Mouse (Mus musculus): ENCODE results near the gene Tex14. TPM values are rescaled to one million over a fixed set of nuclear protein-coding genes. Genes with fewer than 3 reads are reported as not detected.
"Not testable (repeated sequence)": the region's sequence is repeated elsewhere in the genome, so short reads cannot be mapped to it uniquely, and the experiment has no call there.

The Tex14 gene
- polyA plus RNA-seq, 1 experiment from 2014 or later: 0.13 TPM

DNA sequence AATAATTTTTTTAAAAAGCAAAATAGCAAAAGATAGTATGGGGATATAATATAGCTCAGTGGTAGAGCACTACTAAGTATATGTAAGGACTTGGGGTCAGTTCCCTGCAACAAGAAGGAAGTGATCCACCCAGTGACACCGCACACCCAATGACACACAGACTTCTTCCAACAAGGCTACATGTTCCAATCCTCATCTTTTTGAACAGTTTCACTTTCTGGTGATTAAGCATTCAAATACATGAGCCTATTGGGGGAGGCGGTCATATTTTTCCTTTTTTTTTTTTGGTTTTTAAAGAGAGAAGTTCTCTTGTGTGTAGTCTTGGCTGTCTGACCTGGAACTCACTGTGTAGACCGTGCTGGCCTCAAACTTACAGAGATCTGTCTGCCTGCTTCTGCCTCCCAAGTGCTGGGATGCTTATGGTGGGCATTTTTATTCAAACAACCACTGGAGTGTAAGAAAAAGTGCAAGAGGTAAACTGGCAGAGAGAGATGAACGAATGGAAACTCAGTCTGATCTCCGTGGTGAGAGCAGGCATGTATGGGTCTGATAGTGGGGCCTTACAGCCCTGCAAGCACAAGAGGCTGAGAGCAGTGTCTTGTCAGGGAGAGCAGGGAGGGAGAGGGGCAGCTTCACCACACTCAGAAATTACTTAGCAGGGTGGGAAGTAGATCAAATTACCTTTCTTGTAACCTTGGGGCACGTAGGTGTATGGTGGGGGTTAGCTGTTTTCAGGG, 28.2 kb downstream of the Tex14 start:
- no peaks in the 10 kb centered on the region for H3K79me2 ChIP-seq (ENCODE audit: inconsistent target)
- no peak overlapping the region for H3K27ac ChIP-seq
- WGBS (ENCODE audit: missing documents): 57% methylated on average over 5 of the region's 6 CpGs
- no peaks in the 10 kb centered on the region for H3K36me3 ChIP-seq (ENCODE audit: inconsistent target)
- no peak overlapping the region for H3K4me3 ChIP-seq (ENCODE audit: inconsistent target)

DNA sequence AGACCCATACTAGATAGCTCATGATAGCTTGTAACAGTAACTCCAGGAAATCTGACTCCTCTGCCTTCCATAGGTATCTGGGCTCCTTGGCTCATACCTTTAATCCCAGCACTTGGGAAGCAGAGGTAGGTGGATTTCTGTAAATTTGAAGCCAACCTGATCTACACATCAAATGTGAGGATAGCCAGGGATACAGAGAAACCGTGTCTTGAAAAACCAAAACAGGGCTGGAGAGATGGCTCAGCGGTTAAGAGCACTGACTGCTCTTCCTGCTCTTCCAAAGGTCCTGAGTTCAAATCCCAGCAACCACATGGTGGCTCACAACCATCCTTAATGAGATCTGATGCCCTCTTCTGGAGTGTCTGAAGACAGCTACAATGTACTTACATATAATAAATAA, 30.2 kb downstream of the Tex14 start:
- H3K4me3 ChIP-seq (ENCODE audit: inconsistent target); H3K36me3 ChIP-seq (ENCODE audit: inconsistent target): not testable (repeated sequence)
- WGBS (ENCODE audit: missing documents): 100% methylated on average over 1 of the region's 2 CpGs

DNA sequence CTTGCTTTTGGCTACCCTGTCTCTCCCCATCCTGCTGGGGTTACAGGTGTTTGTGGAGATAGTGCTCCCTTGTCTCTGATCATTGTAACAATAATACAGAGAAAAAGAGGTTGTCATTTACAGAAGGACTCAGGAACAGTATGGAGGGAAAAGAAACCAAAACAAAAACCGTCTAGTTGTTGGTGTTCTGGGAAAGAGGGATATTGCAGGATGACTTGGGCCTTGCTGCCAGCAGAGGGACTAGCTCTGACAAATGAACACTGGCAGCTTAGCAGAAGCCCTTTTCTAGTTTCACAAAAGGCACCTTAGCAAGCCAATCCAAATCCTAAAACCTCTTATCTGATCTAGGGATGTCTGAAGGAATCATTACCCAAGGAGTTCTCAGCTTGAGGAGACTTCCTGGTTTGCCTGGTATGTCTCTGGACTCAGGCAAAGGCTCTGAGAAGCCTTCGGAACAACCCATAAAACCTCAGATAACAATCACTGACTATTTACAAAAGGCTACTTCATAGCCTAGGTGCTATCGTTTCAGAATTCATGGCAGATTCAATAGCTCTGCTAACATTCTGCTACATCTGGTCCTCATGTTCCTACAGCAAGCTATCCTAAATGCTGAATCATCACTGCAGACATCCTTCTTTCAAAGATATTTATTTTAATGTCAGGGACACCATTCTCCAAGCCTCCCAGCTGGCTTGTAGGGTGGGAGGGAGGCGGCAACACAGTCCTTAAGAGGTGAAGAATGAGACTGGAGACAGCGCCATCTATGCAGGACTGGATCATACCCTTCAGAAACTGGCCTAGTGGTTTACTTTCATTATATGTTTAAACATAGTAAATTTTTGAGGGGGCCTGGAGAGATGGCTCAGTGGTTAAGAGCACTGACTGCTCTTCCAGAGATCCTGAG, 31.7 kb downstream of the Tex14 start:
- H3K36me3 ChIP-seq (ENCODE audit: inconsistent target): no peaks in the 10 kb centered on the region
- WGBS (ENCODE audit: missing documents): 81% methylated on average over 5 of the region's 5 CpGs
- no peak overlapping the region for H3K4me3 ChIP-seq (ENCODE audit: inconsistent target)
- no peaks in the 10 kb centered on the region for H3K79me2 ChIP-seq (ENCODE audit: inconsistent target)
- H3K27ac ChIP-seq: no peak overlapping the region

More for the DNA sequence above, 30.2 kb downstream of the Tex14 start:
- H3K79me2 ChIP-seq (ENCODE audit: inconsistent target); H3K27ac ChIP-seq: not testable (repeated sequence)

DNA sequence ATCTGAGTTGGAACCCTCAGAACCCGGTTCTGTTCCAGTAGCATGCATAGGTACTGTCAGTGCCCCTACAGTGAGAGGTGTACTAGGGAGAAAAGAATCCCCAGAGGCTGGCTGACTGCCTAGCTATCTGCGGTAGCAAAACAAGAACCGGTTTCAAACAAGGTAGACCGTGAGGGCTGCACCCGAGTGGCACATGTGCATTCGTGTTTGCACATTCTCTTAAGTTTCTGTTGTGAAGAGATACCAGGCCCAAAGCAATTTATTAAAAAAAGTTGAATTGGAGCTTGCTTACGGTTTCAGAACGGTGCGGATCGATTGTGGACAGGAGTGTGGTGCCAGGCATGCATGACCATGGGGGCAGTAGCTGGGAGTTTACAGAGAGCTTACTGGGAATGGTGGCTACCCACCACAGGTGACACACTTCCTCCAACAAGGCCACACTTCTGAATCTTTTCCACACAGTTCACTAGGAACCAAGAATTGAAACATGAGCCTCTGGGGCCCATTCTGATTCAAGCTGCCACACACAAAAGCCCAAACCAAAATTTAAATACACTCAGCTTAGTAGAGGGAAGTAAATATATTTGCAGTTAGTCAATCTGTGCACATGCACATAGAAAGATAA, 35.0 kb downstream of the Tex14 start:
- Histone ChIP-seq H3K27ac (no peak overlapping the region), H3K36me3 (ENCODE audit: inconsistent target) (no peaks in the 10 kb centered on the region), H3K4me3 (ENCODE audit: inconsistent target) (no peak overlapping the region), H3K79me2 (ENCODE audit: inconsistent target) (no peaks in the 10 kb centered on the region)
- WGBS (ENCODE audit: missing documents): 93% methylated on average over 10 of the region's 10 CpGs

DNA sequence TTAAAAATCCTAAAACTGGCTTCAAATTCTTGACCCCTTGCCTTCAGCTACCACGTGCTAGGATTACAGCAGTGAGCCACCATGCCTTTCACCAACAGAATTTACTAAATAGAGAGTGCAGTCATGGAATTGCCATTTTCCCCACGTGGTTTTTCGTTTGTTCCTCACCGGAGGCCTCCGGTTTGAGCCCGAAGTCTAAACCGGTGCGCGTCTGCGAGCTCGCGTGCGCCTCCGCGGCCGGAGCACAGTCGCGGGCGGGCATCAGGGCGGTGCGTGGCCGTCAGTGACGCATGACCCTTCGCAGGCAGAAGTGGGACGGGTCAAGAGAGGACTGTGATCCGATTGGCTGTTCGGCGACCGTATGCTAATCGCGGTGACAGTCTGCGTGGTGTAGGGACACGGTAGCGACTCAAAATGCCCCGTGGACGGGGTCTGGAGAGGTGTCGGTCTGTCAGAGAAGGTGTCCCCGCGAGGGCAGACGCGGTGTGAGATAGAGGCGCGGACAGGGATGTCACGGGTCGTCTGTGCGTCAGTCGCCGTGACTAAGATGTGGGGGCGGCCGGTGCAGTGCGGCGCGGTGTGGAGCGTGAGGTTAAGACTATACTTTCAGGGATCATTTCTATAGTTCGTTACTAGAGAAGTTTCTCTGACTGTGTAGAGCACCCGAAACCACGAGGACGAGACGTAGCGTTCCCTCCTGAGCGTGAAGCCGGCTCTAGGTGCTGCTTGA, 37.9 kb downstream of the Tex14 start:
- H3K27ac ChIP-seq; H3K79me2 ChIP-seq (ENCODE audit: inconsistent target); H3K36me3 ChIP-seq (ENCODE audit: inconsistent target); H3K4me3 ChIP-seq (ENCODE audit: inconsistent target): not testable (repeated sequence)
- WGBS (ENCODE audit: missing documents): 5% methylated on average over 23 of the region's 62 CpGs

DNA sequence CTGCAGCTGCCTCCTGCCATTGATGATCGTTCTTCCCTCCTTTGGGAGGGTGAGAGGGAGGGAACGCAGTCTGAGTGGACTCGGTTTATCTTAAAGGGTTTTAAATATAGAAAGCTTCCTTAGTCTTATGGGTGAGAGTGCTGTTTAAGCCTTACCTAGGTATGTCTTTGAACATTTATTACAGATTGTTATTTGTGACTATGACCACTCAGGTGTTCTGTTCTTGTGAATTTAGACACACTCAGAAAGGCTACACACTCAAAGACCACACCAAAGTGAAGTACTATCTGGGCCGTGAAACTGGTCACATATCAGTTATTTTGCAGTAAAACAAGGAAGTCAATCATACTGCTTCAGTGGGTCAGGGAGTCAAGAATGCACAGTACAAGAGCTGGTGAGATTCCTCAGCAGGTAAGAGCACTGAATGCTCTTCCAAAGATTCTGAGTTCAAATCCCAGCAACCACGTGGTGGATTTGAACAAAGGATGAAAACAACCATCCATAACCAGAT, 38.6 kb downstream of the Tex14 start:
- Histone ChIP-seq H3K4me3 (ENCODE audit: inconsistent target) (no peak overlapping the region), H3K79me2 (ENCODE audit: inconsistent target) (no peaks in the 10 kb centered on the region), H3K27ac (no peak overlapping the region), H3K36me3 (ENCODE audit: inconsistent target) (no peaks in the 10 kb centered on the region)
- WGBS (ENCODE audit: missing documents): 1% methylated on average over 5 of the region's 5 CpGs

DNA sequence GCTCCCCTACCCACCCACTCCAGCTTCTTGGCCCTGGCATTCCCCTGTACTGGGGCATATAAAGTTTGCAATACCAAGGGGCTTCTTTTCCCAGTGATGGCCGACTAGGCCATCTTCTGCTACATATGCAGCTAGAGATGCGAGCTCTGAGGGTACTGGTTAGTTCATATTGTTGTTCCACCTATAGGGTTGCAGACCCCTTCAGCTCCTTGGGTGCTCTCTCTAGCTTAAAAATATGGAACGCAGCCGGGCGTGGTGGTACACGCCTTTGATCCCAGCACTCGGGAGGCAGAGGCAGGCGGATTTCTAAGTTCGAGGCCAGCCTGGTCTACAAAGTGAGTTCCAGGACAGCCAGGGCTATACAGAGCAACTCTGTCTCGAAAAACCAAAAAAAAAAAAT, 39.2 kb downstream of the Tex14 start:
- not testable (repeated sequence) for H3K4me3 ChIP-seq (ENCODE audit: inconsistent target); H3K36me3 ChIP-seq (ENCODE audit: inconsistent target); H3K79me2 ChIP-seq (ENCODE audit: inconsistent target); H3K27ac ChIP-seq
- 67% methylated on average over 1 of the region's 10 CpGs for WGBS (ENCODE audit: missing documents)

DNA sequence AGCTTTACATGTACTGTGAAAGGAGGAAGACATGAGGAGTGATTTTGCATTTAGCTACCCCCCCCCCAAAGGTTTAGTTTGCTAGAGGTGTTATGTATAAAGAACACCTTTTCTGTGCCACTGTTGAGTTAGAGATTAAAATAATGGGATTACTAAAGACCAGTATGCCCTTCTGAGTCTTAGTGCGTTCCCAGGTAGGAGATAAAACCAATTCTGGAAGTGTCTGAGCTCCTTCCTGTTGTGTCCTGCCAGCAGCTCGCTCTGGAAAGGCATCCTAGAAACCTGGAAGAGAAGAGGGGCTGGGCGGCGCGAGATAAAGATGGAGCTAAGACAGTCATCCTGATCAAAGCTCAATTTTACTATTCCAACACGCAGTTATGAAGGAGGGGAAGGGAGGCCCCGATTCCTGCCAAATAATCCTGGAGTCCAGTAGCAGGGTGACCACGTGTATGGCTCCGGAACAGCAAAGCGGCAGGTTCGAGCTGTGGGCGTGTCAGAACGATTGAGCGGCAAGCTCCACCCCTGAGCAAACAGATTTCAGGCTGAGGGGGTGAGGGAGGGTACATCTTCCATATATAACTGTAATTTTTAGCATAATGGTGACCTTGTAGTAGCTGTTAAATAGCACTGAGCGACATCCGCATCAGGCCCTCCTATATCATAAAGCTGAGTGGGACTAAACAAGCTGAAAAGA, 40.0 kb downstream of the Tex14 start:
- no peak overlapping the region for H3K27ac ChIP-seq

DNA sequence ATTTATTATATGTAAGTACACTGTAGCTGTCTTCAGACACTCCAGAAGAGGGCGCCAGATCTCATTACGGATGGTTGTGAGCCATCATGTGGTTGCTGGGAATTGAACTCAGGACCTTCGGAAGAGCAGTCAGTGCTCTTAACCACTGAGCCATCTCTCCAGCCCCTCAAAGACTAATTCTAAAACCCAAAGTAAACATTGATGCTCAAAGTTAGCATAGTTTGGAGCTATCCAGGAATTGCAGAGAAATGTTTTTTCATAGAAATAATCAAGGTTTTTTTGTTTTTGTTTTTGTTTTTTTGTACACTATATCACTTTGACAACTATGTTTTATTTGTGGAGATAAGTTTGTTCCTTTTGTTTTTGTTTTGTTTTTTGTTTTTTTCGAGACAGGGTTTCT, 40.7 kb downstream of the Tex14 start:
- H3K4me3 ChIP-seq (ENCODE audit: inconsistent target); H3K36me3 ChIP-seq (ENCODE audit: inconsistent target); H3K79me2 ChIP-seq (ENCODE audit: inconsistent target); H3K27ac ChIP-seq: not testable (repeated sequence)
- WGBS (ENCODE audit: missing documents): 94% methylated on average over 1 of the region's 4 CpGs

More for the DNA sequence above, 40.0 kb downstream of the Tex14 start:
- Histone ChIP-seq H3K79me2 (ENCODE audit: inconsistent target) (no peaks in the 10 kb centered on the region), H3K36me3 (ENCODE audit: inconsistent target) (no peaks in the 10 kb centered on the region), H3K4me3 (ENCODE audit: inconsistent target) (no peak overlapping the region)
- WGBS (ENCODE audit: missing documents): 40% methylated on average over 16 of the region's 16 CpGs

DNA sequence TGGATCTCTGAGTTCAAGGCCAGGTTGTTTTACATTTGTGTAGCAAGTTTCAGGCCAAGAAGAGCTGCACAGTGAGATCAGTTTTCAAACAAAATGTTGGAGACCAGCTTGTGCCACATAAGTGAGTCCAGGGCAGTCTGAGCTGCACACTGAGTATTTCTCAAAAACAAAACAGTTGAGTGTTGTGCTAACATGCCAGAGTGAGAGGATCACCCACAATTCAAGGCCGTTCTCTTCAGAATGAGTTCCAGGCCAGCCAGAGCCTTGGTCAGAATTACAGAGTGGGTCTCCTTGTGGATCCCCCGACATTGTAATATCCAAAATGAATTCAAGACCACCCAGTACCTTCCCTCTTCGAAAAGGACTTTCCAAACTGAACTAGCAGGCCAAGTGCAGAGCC, 41.3 kb downstream of the Tex14 start:
- Histone ChIP-seq H3K27ac (no peak overlapping the region), H3K4me3 (ENCODE audit: inconsistent target) (no peak overlapping the region)
- 88% methylated on average over 3 of the region's 3 CpGs for WGBS (ENCODE audit: missing documents)

DNA sequence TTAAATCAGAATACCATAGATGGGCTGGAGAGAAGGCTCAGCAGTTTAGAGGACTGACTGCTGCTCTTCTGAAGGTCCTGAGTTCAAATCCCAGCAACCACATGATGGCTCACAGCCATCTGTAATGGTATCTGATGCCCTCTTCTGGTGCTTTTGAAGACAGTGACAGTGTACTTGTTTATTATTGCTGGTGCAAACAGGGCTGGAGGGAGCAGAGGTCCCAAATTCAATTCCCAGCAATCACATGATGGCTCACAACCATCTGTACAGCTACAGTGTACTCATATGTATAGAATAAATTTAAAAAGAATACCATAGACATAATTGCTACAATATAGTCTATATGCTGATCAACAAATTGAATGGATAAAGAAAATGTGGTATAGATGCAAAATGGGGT, 42.6 kb downstream of the Tex14 start:
- Histone ChIP-seq H3K36me3 (ENCODE audit: inconsistent target) (no peaks in the 10 kb centered on the region), H3K4me3 (ENCODE audit: inconsistent target) (no peak overlapping the region), H3K27ac (no peak overlapping the region), H3K79me2 (ENCODE audit: inconsistent target) (no peaks in the 10 kb centered on the region)

More for the DNA sequence above, 41.3 kb downstream of the Tex14 start:
- Histone ChIP-seq H3K79me2 (ENCODE audit: inconsistent target) (no peaks in the 10 kb centered on the region), H3K36me3 (ENCODE audit: inconsistent target) (no peaks in the 10 kb centered on the region)

DNA sequence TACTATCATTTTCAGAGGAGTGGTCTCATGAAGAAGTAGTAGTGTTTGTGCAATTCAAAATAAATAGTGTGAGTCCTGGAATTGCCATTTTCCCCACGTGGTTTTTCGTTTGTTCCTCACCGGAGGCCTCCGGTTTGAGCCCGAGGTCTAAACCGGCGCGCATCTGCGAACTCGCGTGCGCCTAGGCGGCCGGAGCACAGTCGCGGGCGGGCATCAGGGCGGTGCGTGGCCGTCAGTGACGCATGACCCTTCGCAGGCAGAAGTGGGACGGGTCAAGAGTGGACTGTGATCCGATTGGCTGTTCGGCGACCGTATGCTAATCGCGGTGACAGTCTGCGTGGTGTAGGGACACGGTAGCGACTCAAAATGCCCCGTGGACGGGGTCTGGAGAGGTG, 43.2 kb downstream of the Tex14 start:
- H3K36me3 ChIP-seq (ENCODE audit: inconsistent target); H3K4me3 ChIP-seq (ENCODE audit: inconsistent target); H3K79me2 ChIP-seq (ENCODE audit: inconsistent target); H3K27ac ChIP-seq: not testable (repeated sequence)
- 1% methylated on average over 22 of the region's 34 CpGs for whole genome bisulfite sequencing (ENCODE audit: missing documents)

DNA sequence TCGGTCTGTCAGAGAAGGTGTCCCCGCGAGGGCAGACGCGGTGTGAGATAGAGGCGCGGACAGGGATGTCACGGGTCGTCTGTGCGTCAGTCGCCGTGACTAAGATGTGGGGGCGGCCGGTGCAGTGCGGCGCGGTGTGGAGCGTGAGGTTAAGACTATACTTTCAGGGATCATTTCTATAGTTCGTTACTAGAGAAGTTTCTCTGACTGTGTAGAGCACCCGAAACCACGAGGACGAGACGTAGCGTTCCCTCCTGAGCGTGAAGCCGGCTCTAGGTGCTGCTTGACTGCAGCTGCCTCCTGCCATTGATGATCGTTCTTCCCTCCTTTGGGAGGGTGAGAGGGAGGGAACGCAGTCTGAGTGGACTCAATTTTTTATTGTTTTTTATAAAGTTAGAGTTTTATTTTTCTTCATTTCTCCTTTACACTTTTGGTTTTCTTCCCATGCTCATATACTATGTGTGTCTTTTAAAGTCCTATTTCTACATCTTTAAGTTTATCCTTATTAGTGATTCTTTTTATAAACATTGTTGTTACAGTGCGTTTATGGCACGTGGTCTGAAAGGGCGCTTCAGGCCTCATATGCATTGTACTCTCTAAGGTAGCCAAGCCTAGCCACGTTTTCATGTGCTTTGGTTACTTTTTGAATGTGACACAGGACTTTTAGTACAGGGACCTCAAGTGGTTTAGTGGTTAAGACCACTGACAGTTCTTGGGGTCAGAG, 43.8 kb downstream of the Tex14 start:
- H3K79me2 ChIP-seq (ENCODE audit: inconsistent target); H3K4me3 ChIP-seq (ENCODE audit: inconsistent target); H3K36me3 ChIP-seq (ENCODE audit: inconsistent target); H3K27ac ChIP-seq: not testable (repeated sequence)
- 2% methylated on average over 6 of the region's 32 CpGs for WGBS (ENCODE audit: missing documents)

All from macrophage (primary cell).